Mouse (Mus musculus): ENCODE results near the gene Rhbdf1. TPM values are rescaled to one million over a fixed set of nuclear protein-coding genes. Genes with fewer than 3 reads are reported as not detected.

Gene Rhbdf1
- polyA plus RNA-seq, 1 experiment, result not detected

- Histone ChIP-seq H3K4me1 (ENCODE audit: control insufficient read depth, insufficient read depth, low read length) (peaks cover 5% of the 10 kb centered on the region; the same call in 1 of the 2 replicates), H3K27ac (ENCODE audit: insufficient read depth, low read depth, low read length) (no peak within 1 kb of the TSS), H3K4me3 (ENCODE audit: insufficient read depth, low read depth, low read length) (no peak within 1 kb of the TSS)
- no peak for TF ChIP-seq CTCF (IDR thresholded peaks at IDR 0.05; ENCODE audit: insufficient read depth, low read depth, low read length)
- 81% methylated on average over 10 of the region's 10 CpGs for WGBS
These were observed 22.0 kb downstream of the Rhbdf1 start, which contains the start of gene Il9r for GRCm38 (mm10) chr11:32200075-32200601. Gene Il9r (minus strand): TSS chr11:32200279.

- no peaks in the 10 kb centered on the region for H3K4me1 ChIP-seq (ENCODE audit: control insufficient read depth, insufficient read depth, low read length)
- H3K4me3 ChIP-seq (ENCODE audit: insufficient read depth, low read depth, low read length), result no peak overlapping the region
- no peak overlapping the region for H3K27ac ChIP-seq (ENCODE audit: insufficient read depth, low read depth, low read length)
- TF ChIP-seq POLR2A (IDR thresholded peaks at IDR 0.05; ENCODE audit: insufficient read depth, low read depth, low read length) (no peak), CTCF (IDR thresholded peaks at IDR 0.05; ENCODE audit: insufficient read depth, low read depth, low read length) (no peak)
- 53% methylated on average over 6 of the region's 6 CpGs for WGBS
These were observed 22.9 kb downstream of the Rhbdf1 start for GRCm38 (mm10) chr11:32199230-32199629.

- TF ChIP-seq CTCF (IDR thresholded peaks at IDR 0.05; ENCODE audit: insufficient read depth, low read depth, low read length) (no peak), POLR2A (IDR thresholded peaks at IDR 0.05; ENCODE audit: insufficient read depth, low read depth, low read length) (no peak)
- no peak overlapping the region for H3K27ac ChIP-seq (ENCODE audit: insufficient read depth, low read depth, low read length)
- H3K4me1 ChIP-seq (ENCODE audit: control insufficient read depth, insufficient read depth, low read length), result no peaks in the 10 kb centered on the region
- no peak overlapping the region for H3K4me3 ChIP-seq (ENCODE audit: insufficient read depth, low read depth, low read length)
- WGBS, result 84% methylated on average over 14 of the region's 14 CpGs
These were observed 23.7 kb downstream of the Rhbdf1 start for GRCm38 (mm10) chr11:32198256-32198955.

- 80% methylated on average over 3 of the region's 3 CpGs for WGBS
- Histone ChIP-seq H3K4me3 (ENCODE audit: insufficient read depth, low read depth, low read length) (no peak overlapping the region), H3K27ac (ENCODE audit: insufficient read depth, low read depth, low read length) (no peak overlapping the region), H3K4me1 (ENCODE audit: control insufficient read depth, insufficient read depth, low read length) (no peaks in the 10 kb centered on the region)
- TF ChIP-seq CTCF (IDR thresholded peaks at IDR 0.05; ENCODE audit: insufficient read depth, low read depth, low read length) (no peak), POLR2A (IDR thresholded peaks at IDR 0.05; ENCODE audit: insufficient read depth, low read depth, low read length) (no peak)
These were observed 24.3 kb downstream of the Rhbdf1 start for GRCm38 (mm10) chr11:32197766-32198165.

- Histone ChIP-seq H3K4me1 (ENCODE audit: control insufficient read depth, insufficient read depth, low read length) (no peaks in the 10 kb centered on the region), H3K27ac (ENCODE audit: insufficient read depth, low read depth, low read length) (no peak overlapping the region), H3K4me3 (ENCODE audit: insufficient read depth, low read depth, low read length) (no peak overlapping the region)
- TF ChIP-seq CTCF (IDR thresholded peaks at IDR 0.05; ENCODE audit: insufficient read depth, low read depth, low read length), result no peak
- TF ChIP-seq POLR2A (IDR thresholded peaks at IDR 0.05; ENCODE audit: insufficient read depth, low read depth, low read length), result no peak
- WGBS, result 76% methylated on average over 6 of the region's 6 CpGs
These were observed 25.4 kb downstream of the Rhbdf1 start for GRCm38 (mm10) chr11:32196727-32197126.

- Histone ChIP-seq H3K4me1 (ENCODE audit: control insufficient read depth, insufficient read depth, low read length) (no peaks in the 10 kb centered on the region), H3K4me3 (ENCODE audit: insufficient read depth, low read depth, low read length) (no peak overlapping the region), H3K27ac (ENCODE audit: insufficient read depth, low read depth, low read length) (no peak overlapping the region)
- WGBS, result 52% methylated on average over 11 of the region's 11 CpGs
- TF ChIP-seq POLR2A (IDR thresholded peaks at IDR 0.05; ENCODE audit: insufficient read depth, low read depth, low read length), result no peak
- TF ChIP-seq CTCF (IDR thresholded peaks at IDR 0.05; ENCODE audit: insufficient read depth, low read depth, low read length), result no peak
These were observed 26.1 kb downstream of the Rhbdf1 start for GRCm38 (mm10) chr11:32195867-32196540.

GRCm38 (mm10) chr11:32194626-32195025 is 27.5 kb downstream of the Rhbdf1 start:
- Histone ChIP-seq H3K4me1 (ENCODE audit: control insufficient read depth, insufficient read depth, low read length) (no peaks in the 10 kb centered on the region), H3K4me3 (ENCODE audit: insufficient read depth, low read depth, low read length) (no peak overlapping the region), H3K27ac (ENCODE audit: insufficient read depth, low read depth, low read length) (no peak overlapping the region)
- 88% methylated on average over 5 of the region's 5 CpGs for WGBS
- TF ChIP-seq CTCF (IDR thresholded peaks at IDR 0.05; ENCODE audit: insufficient read depth, low read depth, low read length) (no peak), POLR2A (IDR thresholded peaks at IDR 0.05; ENCODE audit: insufficient read depth, low read depth, low read length) (no peak)

GRCm38 (mm10) chr11:32194086-32194485 is 28.0 kb downstream of the Rhbdf1 start:
- 90% methylated on average over 10 of the region's 10 CpGs for WGBS
- no peak overlapping the region for H3K27ac ChIP-seq (ENCODE audit: insufficient read depth, low read depth, low read length)
- TF ChIP-seq CTCF (IDR thresholded peaks at IDR 0.05; ENCODE audit: insufficient read depth, low read depth, low read length) (no peak), POLR2A (IDR thresholded peaks at IDR 0.05; ENCODE audit: insufficient read depth, low read depth, low read length) (no peak)
- H3K4me3 ChIP-seq (ENCODE audit: insufficient read depth, low read depth, low read length), result no peak overlapping the region
- no peaks in the 10 kb centered on the region for H3K4me1 ChIP-seq (ENCODE audit: control insufficient read depth, insufficient read depth, low read length)

GRCm38 (mm10) chr11:32193156-32193555 is 28.9 kb downstream of the Rhbdf1 start:
- WGBS, result 94% methylated on average over 10 of the region's 10 CpGs
- no peak overlapping the region for H3K27ac ChIP-seq (ENCODE audit: insufficient read depth, low read depth, low read length)
- TF ChIP-seq POLR2A (IDR thresholded peaks at IDR 0.05; ENCODE audit: insufficient read depth, low read depth, low read length) (no peak), CTCF (IDR thresholded peaks at IDR 0.05; ENCODE audit: insufficient read depth, low read depth, low read length) (no peak)
- H3K4me3 ChIP-seq (ENCODE audit: insufficient read depth, low read depth, low read length), result no peak overlapping the region
- H3K4me1 ChIP-seq (ENCODE audit: control insufficient read depth, insufficient read depth, low read length), result no peaks in the 10 kb centered on the region
